Mouse (Mus musculus) ES-Bruce4 (cell line): ENCODE measurements around the gene Hydin. TPM values are rescaled to one million over a fixed set of nuclear protein-coding genes. Genes with fewer than 3 reads are reported as not detected.
"Not testable (repeated sequence)": the region's sequence is repeated elsewhere in the genome, so short reads cannot be mapped to it uniquely, and the experiment has no call there.

Experiments used
- H3K27ac ChIP-seq: 2 replicates; pipeline ENCODE4 v1.5.1; 2012; ENCODE audit warnings: low read length, inconsistent platforms; ENCODE audit not compliant: insufficient read depth
- H3K27me3 ChIP-seq: 2 replicates; pipeline ENCODE4 v1.6.1; 2012; ENCODE audit warnings: mild to moderate bottlenecking, low read length, inconsistent platforms; ENCODE audit not compliant: control insufficient read depth, poor library complexity, insufficient read depth, severe bottlenecking
- H3K36me3 ChIP-seq: 2 replicates; pipeline ENCODE4 v1.6.1; 2012; ENCODE audit warnings: inconsistent platforms, mild to moderate bottlenecking, low read length, moderate library complexity; ENCODE audit not compliant: control insufficient read depth, poor library complexity, insufficient read depth, severe bottlenecking
- H3K4me1 ChIP-seq: one replicate; pipeline ENCODE4 v1.8.1; 2011; ENCODE audit warnings: low read length; ENCODE audit not compliant: control insufficient read depth, insufficient read depth
- H3K4me3 ChIP-seq: 2 replicates; pipeline ENCODE4 v1.5.1; 2011; ENCODE audit warnings: low read depth, mild to moderate bottlenecking, low read length
- H3K9ac ChIP-seq: 2 replicates; pipeline ENCODE4 v1.6.1; 2012; ENCODE audit warnings: low read depth, mild to moderate bottlenecking, inconsistent platforms; ENCODE audit not compliant: poor library complexity, severe bottlenecking
- H3K9me3 ChIP-seq: replicated peaks from 2 replicates; pipeline ENCODE4 v1.6.1; 2012; ENCODE audit warnings: mild to moderate bottlenecking, low read length, inconsistent platforms; ENCODE audit not compliant: control insufficient read depth, poor library complexity, insufficient read depth, severe bottlenecking
- CTCF ChIP-seq: IDR thresholded peaks from one replicate; pipeline ENCODE4 v1.8.1; 2011; ENCODE audit warnings: low read depth, low read length
- EP300 ChIP-seq: IDR thresholded peaks from 2 replicates; pipeline ENCODE4 v1.6.1; 2011; ENCODE audit warnings: low read depth, low read length; ENCODE audit not compliant: insufficient read depth
- POLR2A ChIP-seq: IDR thresholded peaks from one replicate; pipeline ENCODE4 v1.8.1; 2011; ENCODE audit warnings: low read length; ENCODE audit not compliant: insufficient read depth
- polyA plus RNA-seq: library from polyadenylated mRNA; stranded (reverse); fragments of >200 nt; gene quantifications from 2 replicates; pipeline ENCODE4 v1.2.4, GENCODE M21; 2011; ENCODE audit warnings: low read depth; ENCODE audit not compliant: missing spikeins, insufficient read depth, insufficient read length

Hydin gene
- polyA plus RNA-seq, 1 experiment, result 0.19 TPM

DNA sequence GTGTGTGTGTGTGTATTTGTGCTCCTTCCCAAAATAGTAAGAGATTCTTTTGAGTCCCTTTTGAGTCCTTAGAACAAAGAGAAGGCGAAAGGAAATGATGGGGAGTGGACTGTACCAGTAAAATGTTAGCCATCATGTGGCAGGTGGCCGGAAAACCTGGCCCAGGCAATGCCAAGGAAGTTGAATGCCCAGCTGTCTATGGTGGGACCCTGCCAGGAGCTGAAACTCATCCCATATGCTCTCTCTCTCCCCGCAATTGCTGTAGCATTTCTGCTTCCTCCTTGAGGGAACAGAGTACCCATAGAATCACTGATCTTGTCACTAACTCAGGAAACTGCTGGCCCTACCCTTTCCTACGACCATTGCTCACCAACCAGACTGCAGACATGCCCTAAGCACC, 271.1 kb downstream of the Hydin start:
- Histone ChIP-seq H3K4me1 (no peaks in the 10 kb centered on the region), H3K27me3 (0 out of 2 replicates have a peak, but pooled peaks cover 2% of the 10 kb centered on the region), H3K36me3 (no peaks in the 10 kb centered on the region), H3K27ac (no peak overlapping the region), H3K4me3 (no peak overlapping the region), H3K9ac (no peak overlapping the region), H3K9me3 (no peaks in the 10 kb centered on the region)
- no peak for TF ChIP-seq CTCF
- no peak for TF ChIP-seq POLR2A
- no peak for TF ChIP-seq EP300

DNA sequence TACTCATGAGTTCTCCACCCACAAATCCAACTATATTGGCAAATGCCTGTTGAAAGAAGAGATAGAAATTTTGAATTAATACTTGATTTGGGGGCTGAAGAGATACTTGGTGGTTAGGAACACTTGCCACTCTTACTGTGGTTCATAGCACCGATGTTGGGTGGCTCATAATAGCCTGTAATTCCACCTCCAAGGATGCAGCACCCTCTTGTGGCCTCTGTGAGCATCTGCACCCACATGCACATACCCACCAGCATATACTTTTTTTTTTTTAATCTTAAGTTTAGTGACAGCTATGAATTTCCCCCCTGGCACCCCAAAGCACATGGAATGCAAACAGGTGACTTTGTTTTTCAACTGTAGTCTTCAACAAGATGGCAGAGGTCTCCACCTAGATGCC, 283.6 kb downstream of the Hydin start:
- no peak overlapping the region for H3K9ac ChIP-seq
- H3K36me3 ChIP-seq, result no peaks in the 10 kb centered on the region
- no peak overlapping the region for H3K27ac ChIP-seq
- TF ChIP-seq EP300 (no peak), CTCF (peak; percentile 69)
- H3K4me1 ChIP-seq, result no peaks in the 10 kb centered on the region
- no peak overlapping the region for H3K4me3 ChIP-seq
- H3K27me3 ChIP-seq, result no peaks in the 10 kb centered on the region
- H3K9me3 ChIP-seq, result peaks cover 4% of the 10 kb centered on the region; the same call in 1 of the 2 replicates

DNA sequence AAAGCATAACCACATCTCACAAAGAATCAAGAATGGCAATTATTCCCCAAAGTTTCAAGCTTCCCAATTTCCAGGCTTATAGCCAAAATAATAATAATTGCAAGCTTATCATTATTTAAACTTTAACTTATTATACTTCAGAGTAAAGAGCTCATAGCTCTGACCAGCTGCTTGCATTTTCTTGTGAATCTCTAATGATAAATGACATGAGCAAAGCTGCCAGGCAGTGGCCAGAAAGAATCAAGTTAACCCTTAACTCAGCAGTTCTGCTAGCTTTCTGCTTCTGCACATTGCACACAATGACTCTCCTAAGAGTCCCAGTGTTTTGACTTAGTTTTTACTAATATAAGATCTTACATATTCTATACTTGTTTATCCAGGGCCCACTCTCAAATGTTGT, 285.3 kb downstream of the Hydin start:
- H3K36me3 ChIP-seq, H3K27ac ChIP-seq, H3K27me3 ChIP-seq, H3K4me1 ChIP-seq, H3K9me3 ChIP-seq, H3K9ac ChIP-seq, H3K4me3 ChIP-seq: not testable (repeated sequence)

DNA sequence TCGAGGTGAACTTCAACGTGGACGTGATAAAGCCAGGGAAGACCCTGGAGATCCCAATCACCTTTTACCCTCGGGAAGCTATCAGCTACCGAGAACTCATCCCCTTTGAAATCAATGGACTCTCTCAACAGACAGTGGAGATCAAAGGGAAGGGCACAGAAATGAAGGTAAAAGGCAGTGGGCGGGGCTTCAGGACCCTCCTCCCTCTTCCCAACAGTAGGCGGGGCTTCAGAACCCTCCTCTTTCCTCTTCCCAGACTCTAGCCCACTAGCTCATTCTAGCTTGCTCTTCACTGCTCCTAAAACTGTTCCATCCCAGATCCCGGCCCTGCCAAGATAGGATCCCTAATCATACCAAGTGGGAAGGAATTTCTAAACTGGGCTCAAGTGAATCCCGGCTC, 325.9 kb downstream of the Hydin start:
- TF ChIP-seq POLR2A (no peak), EP300 (no peak), CTCF (no peak)
- no peaks in the 10 kb centered on the region for H3K4me1 ChIP-seq
- no peak overlapping the region for H3K27ac ChIP-seq
- H3K4me3 ChIP-seq, result no peak overlapping the region
- no peaks in the 10 kb centered on the region for H3K27me3 ChIP-seq
- H3K9ac ChIP-seq, result no peak overlapping the region
- H3K36me3 ChIP-seq, result no peaks in the 10 kb centered on the region
- no peaks in the 10 kb centered on the region; the same call in 1 of the 2 replicates for H3K9me3 ChIP-seq

DNA sequence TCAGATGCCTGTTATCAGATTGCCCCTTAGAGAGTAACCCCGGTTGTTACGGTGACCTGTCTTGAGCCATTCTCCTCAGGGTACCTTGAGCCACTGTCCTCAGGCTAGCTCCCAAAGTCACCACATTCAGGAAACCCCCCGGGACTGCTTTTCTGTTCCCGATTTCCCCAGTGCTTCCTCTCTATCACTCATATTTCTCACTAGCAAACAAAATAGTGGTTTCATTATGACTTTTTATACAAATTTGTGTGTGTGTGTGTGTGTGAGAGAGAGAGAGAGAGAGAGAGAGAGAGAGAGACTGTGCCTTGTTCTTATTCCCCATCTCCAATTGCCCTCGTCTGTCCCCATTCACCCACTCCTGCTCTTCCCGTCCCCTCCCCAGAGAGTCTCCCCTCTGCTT, 327.4 kb downstream of the Hydin start:
- no peaks in the 10 kb centered on the region for H3K4me1 ChIP-seq
- no peaks in the 10 kb centered on the region; the same call in 1 of the 2 replicates for H3K9me3 ChIP-seq
- no peak overlapping the region for H3K4me3 ChIP-seq
- TF ChIP-seq CTCF, result no peak
- TF ChIP-seq POLR2A, result no peak
- TF ChIP-seq EP300, result no peak
- H3K36me3 ChIP-seq, result no peaks in the 10 kb centered on the region
- H3K27ac ChIP-seq, result no peak overlapping the region
- no peak overlapping the region for H3K9ac ChIP-seq
- H3K27me3 ChIP-seq, result no peaks in the 10 kb centered on the region

DNA sequence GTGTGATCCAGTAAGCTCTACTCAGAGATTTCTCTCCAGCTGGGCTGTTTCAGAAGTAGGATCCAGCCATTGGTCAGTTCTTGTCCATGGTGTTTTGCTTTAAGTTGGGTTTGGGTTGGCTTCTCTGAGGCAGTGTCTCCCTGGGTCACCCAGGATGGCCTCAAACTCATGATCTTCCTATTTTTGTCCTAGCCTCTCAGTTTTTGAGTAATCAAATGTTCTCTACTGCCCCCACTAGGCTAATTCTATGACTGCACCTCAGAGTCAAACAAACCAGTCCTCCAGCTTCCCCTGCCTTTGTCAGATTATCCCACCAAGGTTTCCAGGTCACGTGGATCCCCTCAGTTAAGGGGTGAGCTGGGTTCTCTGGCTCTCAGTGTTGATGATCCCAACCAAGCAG, 337.8 kb downstream of the Hydin start:
- H3K9me3 ChIP-seq, result no peaks in the 10 kb centered on the region
- no peaks in the 10 kb centered on the region for H3K27me3 ChIP-seq
- H3K36me3 ChIP-seq, result no peaks in the 10 kb centered on the region
- no peak overlapping the region for H3K9ac ChIP-seq
- TF ChIP-seq EP300, result no peak
- TF ChIP-seq CTCF, result no peak
- TF ChIP-seq POLR2A, result no peak
- no peak overlapping the region for H3K4me3 ChIP-seq
- 0 out of 2 replicates have a peak overlapping the region, but pooled peaks have one; percentile 19 for H3K27ac ChIP-seq
- H3K4me1 ChIP-seq, result no peaks in the 10 kb centered on the region
